In the genomic region with DNA sequence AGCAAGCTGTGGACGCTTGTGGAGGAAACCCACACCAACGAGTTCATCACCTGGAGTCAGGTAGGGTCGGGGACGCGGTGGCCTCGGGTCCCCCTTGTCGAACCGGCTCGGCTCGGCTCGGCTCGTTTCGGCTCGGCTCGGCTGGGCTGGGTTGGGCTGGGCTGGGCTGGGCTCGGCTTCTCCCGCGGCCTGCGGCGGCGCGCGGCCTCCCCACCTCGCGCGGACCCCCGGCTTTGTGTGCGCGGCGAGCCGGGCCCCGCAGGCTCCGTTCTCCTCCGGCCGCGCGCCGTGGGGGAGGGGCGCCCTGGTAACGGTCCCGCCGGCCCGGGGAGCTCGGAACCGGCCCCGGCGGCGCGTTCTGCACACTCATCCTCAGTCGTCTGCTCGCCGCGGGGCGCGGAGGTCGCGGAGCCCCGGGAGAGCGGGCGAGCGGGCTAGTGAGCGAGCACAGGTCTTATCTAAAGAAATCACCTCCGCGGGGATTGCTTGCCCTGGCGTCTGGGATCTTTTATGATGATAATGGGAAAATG, we compare ENCODE assay signal across 8 mouse cellular contexts. TPM values are rescaled to one million over a fixed set of nuclear protein-coding genes. Genes with fewer than 3 reads are reported as not detected.
DNase-seq lines count a peak whose midpoint lies in the region; ATAC-seq lines count a peak whose summit lies in the region.

No protein-coding gene starts in this region.

- peak overlapping the region; percentile 94 for H3K4me3 ChIP-seq in heart, embryonic 10.5 days

- DNase-seq in heart, embryonic 10.5 days (ENCODE audit: low spot score) = peak; percentile 75
- DNase-seq in heart, adult 8-10 months (ENCODE audit: low spot score) = no peak
- DNase-seq in CD4-positive, CD25-positive, alpha-beta regulatory T cell, adult 2 months (ENCODE audit: low read depth, low spot score) = peak; percentile 79
- peak; percentile 80 to 85 for DNase-seq in adrenal gland, postnatal 36 days
- DNase-seq in forelimb bud, embryonic 11.5 days (ENCODE audit: low read depth, low spot score) = peak; percentile 24
- peak; percentile 87 to 92 for DNase-seq in kidney, postnatal 4 days
- no peak for DNase-seq in retina, embryonic 14.5 days (ENCODE audit: low spot score)

- H3K4me1 ChIP-seq in heart, embryonic 10.5 days = peaks cover 4% of the 10 kb centered on the region

- H3K27ac ChIP-seq in heart, embryonic 10.5 days = peak overlapping the region; percentile 98

- no peaks in the 10 kb centered on the region for H3K9me3 ChIP-seq in heart, embryonic 10.5 days

- WGBS in heart, embryonic 10.5 days = under 1% methylated on average over 65 of the region's 65 CpGs

- ATAC-seq in megakaryocyte-erythroid progenitor cell, adult 5-6 weeks (replicated peaks; ENCODE audit: low FRiP score, low TSS enrichment, poor library complexity, severe bottlenecking) = peak; percentile 47

- H3K36me3 ChIP-seq in heart, embryonic 10.5 days = no peaks in the 10 kb centered on the region; the same call in 1 of the 2 replicates

- H3K27me3 ChIP-seq in heart, embryonic 10.5 days (ENCODE audit: insufficient read depth, poor library complexity, severe bottlenecking) = no peaks in the 10 kb centered on the region

RNA-seq across cellular contexts. Expression of gene Hsf2, which starts 0.4 kb away (rescaled TPM):
- polyA plus RNA-seq in heart, embryonic 10.5 days (2016; fragmentation: Nextera tagmentation; extraction: Ambion mirVana) = 25.2 and 27.2 TPM in 2 replicates
- total RNA-seq in heart, adult 8-10 months (2022) = 10 to 100 TPM; 13.7 to 16.6 (median 15.1) TPM
- total RNA-seq in adrenal gland, postnatal 36 days (2021) = 10 to 100 TPM; 14.9 to 16.5 TPM
- total RNA-seq in megakaryocyte-erythroid progenitor cell, adult 5-6 weeks (2014; fragmentation: Nextera tagmentation) = 8.6 and 11.6 TPM in 2 replicates
- total RNA-seq in megakaryocyte-erythroid progenitor cell, adult 5-6 weeks (2017) = 11.7 and 15.7 TPM in 2 replicates

RNA-seq across cellular contexts. Expression of gene Serinc1, which starts 45.7 kb away (rescaled TPM):
- polyA plus RNA-seq in heart, embryonic 10.5 days (2016; fragmentation: Nextera tagmentation; extraction: Ambion mirVana) = 142 and 159 TPM in 2 replicates
- total RNA-seq in heart, adult 8-10 months (2022) = 100 to 1,000 TPM; 269 to 313 (median 271) TPM
- 100 to 1,000 TPM; 308 to 387 TPM for total RNA-seq in adrenal gland, postnatal 36 days (2021)
- total RNA-seq in megakaryocyte-erythroid progenitor cell, adult 5-6 weeks (2014; fragmentation: Nextera tagmentation) = 38.5 and 50.6 TPM in 2 replicates
- 67.5 and 73.9 TPM in 2 replicates for total RNA-seq in megakaryocyte-erythroid progenitor cell, adult 5-6 weeks (2017)

Comparison
In these comparisons a context has a peak if more than half of its experiments do, and no peak if none do; other contexts are left out.
1. DNase-seq: peak in heart, embryonic 10.5 days (single experiment), CD4-positive, CD25-positive, alpha-beta regulatory T cell, adult 2 months (single experiment), adrenal gland, postnatal 36 days (2 of 2), forelimb bud, embryonic 11.5 days (single experiment) and kidney, postnatal 4 days (2 of 2); none in heart, adult 8-10 months (single experiment) and retina, embryonic 14.5 days (single experiment).